Mouse (Mus musculus) mouse trophoblast stem cell (cell line): ENCODE results near the gene Tspan17.

Source experiments
- in situ Hi-C, 2 experiments: fragments of 300-500 bp; cut with MseI, MboI; formaldehyde crosslinking; loops; 2 replicates in 1 of 2; 3 replicates in 1 of 2; pipeline ENCODE4 v1.15.1; 2025

Gene Tspan17

GRCm38 (mm10) chr13:54788740-54789560 lies at the start of gene Tspan17:
Gene Tspan17, plus strand, starts transcription at chr13:54789377.
- in situ Hi-C loops = no loop called here

- in situ Hi-C loops = no loop called here
Measured at GRCm38 (mm10) chr13:54746110-54746509, 43.1 kb upstream of the Tspan17 start.

DNA sequence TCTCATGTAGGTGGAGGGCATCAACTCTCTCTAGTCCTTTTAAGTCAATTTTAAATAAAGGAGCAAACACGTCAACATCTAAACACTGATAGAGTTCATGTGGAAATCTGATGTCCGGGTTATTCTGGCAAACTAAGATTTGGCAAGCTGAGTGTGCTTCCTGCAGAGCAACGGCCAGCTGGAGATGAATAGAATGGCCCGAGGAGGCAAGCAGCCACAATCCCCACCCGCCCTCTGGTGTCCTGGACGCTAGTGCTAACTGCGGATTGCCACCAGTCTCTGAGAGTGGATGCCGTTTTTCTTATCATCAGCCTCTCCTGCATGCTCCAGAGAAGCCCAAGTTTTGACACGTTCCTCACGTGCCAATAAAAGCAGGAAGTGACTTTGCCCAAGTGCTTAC lies 42.3 kb upstream of the Tspan17 start:
- in situ Hi-C loops = no loop called here

- in situ Hi-C loops = no loop called here
Measured at GRCm38 (mm10) chr13:54748190-54748589, 41.0 kb upstream of the Tspan17 start.

GRCm38 (mm10) chr13:54748721-54749060 lies 40.5 kb upstream of the Tspan17 start:
- in situ Hi-C loops = no loop called here

- in situ Hi-C loops = no loop called here
Measured at GRCm38 (mm10) chr13:54749061-54749863, 39.9 kb upstream of the Tspan17 start.

DNA sequence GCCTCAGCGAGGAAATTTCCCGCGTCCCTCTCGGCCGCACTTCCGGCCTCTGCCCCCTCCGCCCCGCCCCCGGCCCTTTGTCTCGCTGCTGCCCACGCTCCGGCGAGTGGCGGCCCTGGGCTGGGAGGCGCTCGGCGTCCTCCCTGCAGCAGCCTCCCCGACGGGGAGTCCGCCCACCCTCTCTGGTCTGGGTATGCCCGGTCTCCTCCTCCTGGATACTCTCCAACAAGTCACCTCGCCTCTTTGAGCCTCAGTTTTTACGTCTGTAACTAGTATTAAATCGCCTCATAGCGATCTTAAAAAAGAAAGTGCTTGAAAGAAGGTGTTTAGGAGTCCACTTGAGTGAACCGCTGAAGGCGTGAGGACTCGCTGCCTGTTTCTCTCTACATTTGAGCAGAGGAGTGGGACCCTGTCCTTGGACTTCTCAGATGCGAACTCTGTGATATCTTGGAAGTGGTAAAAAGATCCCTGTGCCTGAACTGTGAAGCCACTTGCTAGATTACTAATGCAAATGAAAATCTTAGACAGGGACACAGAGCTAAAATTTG lies 39.2 kb upstream of the Tspan17 start, which contains the start of gene Gprin1:
Gene Gprin1 (minus strand): TSS at position 11 of the 548 bp plus-strand sequence.
- in situ Hi-C loops = no loop called here

- in situ Hi-C loops = no loop called here
Measured at GRCm38 (mm10) chr13:54750699-54751098, 38.5 kb upstream of the Tspan17 start.

DNA sequence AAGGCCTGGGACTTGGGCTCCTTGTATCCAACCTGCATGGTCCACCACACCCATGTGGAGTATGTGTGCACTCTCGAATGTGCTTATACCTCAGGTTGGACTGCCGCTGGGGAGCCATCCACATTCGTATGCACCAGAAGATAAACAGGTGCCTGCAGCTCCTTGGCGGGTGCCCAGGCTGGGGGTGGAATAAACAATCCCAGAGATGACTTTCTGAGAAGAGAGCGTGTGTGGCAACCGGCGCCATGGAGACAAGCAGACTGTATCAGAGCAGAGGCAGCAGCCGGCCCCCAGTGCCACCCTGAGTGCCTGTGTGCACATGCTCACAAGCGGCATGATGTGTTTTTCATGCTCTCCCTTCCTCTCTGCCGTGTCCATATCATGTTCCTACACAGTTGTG lies 36.5 kb upstream of the Tspan17 start:
- in situ Hi-C loops = no loop called here

- in situ Hi-C loops = no loop called here
Measured at GRCm38 (mm10) chr13:54753733-54754132, 35.4 kb upstream of the Tspan17 start.

DNA sequence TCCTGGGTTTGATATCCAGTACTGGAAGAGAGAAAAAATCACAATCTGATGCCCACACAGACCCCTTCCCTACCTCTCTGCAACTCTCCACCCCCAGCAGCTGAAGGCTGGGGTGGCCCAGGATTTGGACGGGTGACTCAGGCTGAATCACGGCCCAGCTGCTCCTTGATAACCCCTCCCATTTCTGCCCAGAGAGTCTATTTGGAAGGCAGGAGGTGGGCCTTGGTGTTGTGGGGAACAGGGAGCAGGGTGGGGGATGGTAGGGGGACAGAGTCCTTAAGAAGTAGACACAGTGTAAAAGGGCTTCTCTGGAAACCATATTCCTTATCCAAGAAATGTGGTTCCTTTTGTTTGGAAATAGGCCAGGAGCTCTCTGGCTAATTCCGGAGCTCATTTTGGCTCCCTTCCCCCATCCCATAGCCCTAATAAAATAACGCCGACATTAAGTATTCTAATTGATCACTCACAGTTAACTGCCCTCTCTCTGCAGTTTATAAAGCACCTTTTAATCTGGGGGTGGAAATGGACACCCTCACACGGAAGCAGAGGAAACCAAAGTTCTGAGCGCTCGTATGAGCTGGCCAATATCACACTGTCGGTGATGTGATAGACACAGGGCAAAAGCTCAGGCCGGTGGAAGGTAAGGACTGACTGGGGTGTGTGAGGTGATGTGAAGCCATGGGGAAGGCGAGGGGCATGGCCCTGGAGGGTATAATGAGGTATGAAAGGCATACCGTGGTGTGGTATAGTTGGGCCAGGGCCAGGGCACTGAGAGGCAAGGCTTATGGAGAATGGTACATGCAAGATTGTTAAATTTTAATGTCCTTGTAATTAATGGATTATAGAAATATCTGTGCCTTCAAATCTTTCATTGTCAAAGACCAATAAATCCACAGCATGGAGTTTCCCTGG lies 34.8 kb upstream of the Tspan17 start:
- in situ Hi-C loops = no loop called here

DNA sequence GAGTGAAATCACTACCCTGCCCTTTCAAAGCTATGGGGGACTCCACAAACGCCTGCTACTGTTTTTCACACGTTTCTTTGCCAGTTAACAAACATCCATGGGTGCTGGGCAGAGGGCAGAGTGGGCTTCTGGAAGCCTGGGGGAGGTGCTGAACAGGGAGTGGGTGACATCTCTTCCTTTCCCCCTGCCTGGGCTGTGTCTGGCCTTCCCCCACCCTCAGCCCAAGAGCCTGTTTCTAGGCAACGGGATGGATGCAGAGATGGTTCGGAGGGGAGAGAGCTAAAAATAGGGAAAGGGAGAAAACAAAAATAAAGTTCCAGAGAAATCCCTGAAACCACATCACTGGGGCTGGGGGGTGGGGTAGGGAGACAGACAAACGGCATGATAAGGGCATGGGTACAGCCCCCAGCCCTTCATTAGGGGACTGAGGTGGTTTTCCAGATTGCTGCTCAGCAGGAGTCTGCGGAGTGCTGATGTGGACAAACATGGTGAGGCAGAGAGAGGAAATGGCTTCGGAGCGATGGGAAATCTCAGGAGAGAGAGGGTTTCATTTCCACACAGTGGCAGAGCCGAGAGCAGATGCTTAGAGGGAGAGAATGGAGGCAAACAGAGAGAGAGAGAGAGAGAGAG lies 33.9 kb upstream of the Tspan17 start:
- in situ Hi-C loops = no loop called here

GRCm38 (mm10) chr13:54756156-54756712 lies 32.9 kb upstream of the Tspan17 start:
- in situ Hi-C loops = no loop called here

- in situ Hi-C loops = no loop called here
Measured at GRCm38 (mm10) chr13:54757093-54757830, 31.9 kb upstream of the Tspan17 start.

- in situ Hi-C loops = no loop called here
Measured at GRCm38 (mm10) chr13:54758045-54758755, 31.0 kb upstream of the Tspan17 start.

- in situ Hi-C loops = no loop called here
Measured at GRCm38 (mm10) chr13:54758756-54759470, 30.3 kb upstream of the Tspan17 start.

DNA sequence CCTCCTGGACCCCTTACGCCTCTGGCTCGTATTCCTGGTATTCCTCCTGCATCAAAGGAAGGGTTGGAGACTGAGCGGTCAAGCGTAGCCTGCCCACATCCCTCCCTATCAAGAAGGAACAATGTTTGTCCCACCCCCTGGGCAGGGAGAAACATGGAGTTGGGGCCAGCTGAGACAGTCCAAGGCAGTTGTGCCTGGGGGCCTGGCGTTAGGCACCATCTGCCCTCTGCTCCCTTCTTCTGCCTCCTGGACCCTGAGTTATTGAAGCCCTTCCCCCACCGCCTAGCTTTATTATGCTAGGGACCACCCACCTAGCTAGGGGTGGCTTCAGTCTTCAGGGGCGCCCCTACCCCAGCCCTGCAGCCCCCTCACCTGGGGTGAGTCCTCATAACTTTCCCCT lies 29.7 kb upstream of the Tspan17 start:
- in situ Hi-C loops = no loop called here

DNA sequence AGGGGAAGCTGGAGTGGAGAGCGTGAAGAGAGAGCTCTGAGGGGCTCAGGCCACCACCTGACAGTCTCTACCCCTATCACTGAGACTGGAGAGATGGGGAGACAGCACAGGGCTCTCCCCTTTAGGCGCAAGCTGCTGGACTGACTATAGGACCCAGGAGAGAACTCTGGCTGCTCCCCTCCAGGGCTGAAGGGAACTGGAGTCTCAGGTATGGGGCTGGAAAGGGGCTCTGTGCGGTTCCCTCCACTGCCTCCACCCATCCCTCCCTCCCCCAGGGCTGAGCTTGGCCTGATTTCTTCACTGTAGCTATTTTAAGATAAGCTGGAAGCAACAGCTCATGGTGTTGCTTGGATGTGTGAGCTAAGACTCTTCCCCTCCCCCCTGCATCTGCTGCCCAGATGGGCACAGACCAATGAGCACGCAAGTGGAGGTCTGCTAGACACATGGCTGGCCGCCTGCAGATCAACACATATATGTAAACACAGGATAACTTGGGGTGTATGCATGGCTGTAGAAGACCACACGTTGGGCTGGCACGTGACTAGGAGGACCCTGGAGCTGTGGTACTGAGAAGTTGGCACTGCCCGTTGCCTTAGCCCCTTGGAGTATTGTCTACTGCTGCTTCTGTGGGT lies 28.9 kb upstream of the Tspan17 start:
- in situ Hi-C loops = no loop called here
